Mouse (Mus musculus) heart, adult 2 months (tissue): ENCODE measurements around the gene Zfp61. TPM values are rescaled to one million over a fixed set of nuclear protein-coding genes. Genes with fewer than 3 reads are reported as not detected.

Source experiments
- DNase-seq, 2 experiments: peaks; one replicate each; pipeline ENCODE4 v3.0.0; 2021
- H3K27ac ChIP-seq: fragments of 200-600 bp; 2 replicates; pipeline ENCODE4 v1.8.1; 2022
- H3K27me3 ChIP-seq: fragments of 200-500 bp; 2 replicates; pipeline ENCODE4 v1.6.1; 2012; ENCODE audit warnings: mild to moderate bottlenecking, low read length, inconsistent platforms, mixed read lengths; ENCODE audit not compliant: control insufficient read depth, insufficient read depth
- H3K36me3 ChIP-seq: fragments of 200-500 bp; 2 replicates; pipeline ENCODE4 v1.6.1; 2012; ENCODE audit warnings: low read length, inconsistent platforms; ENCODE audit not compliant: control insufficient read depth, insufficient read depth
- H3K4me1 ChIP-seq: fragments of 200-500 bp; 2 replicates; pipeline ENCODE4 v1.6.1; 2011; ENCODE audit warnings: low read length; ENCODE audit not compliant: control insufficient read depth, insufficient read depth
- H3K4me3 ChIP-seq: fragments of 200-600 bp; 2 replicates; pipeline ENCODE4 v1.8.1; 2022
- H3K79me2 ChIP-seq: fragments of 200-500 bp; replicated peaks from 2 replicates; pipeline ENCODE4 v1.6.1; 2012; ENCODE audit warnings: mild to moderate bottlenecking, inconsistent platforms, low read length, moderate library complexity, mixed read lengths; ENCODE audit not compliant: control insufficient read depth, insufficient read depth
- H3K9ac ChIP-seq: fragments of 200-500 bp; 2 replicates; pipeline ENCODE4 v1.6.1; 2012; ENCODE audit warnings: low read depth, mild to moderate bottlenecking, control low read depth, inconsistent platforms, low read length, mixed read lengths
- CTCF ChIP-seq: fragments of 200-600 bp; IDR thresholded peaks from 2 replicates; pipeline ENCODE4 v1.8.1; 2022; ENCODE audit warnings: antibody characterized with exemption, mild to moderate bottlenecking, moderate library complexity
- EP300 ChIP-seq: fragments of 200-500 bp; IDR thresholded peaks from 2 replicates; pipeline ENCODE4 v1.6.1; 2011; ENCODE audit warnings: low read depth, low read length, control low read depth; ENCODE audit not compliant: insufficient read depth
- POLR2A ChIP-seq: fragments of 200-500 bp; IDR thresholded peaks from 2 replicates; pipeline ENCODE4 v1.6.1; 2011; ENCODE audit warnings: mild to moderate bottlenecking, low read depth, low read length, control low read depth; ENCODE audit not compliant: insufficient read depth
- WGBS: fragments of 180-500 bp; shearing (Covaris S2); methylation state at CpG from one replicate; pipeline ENCODE4 v1.1.7; 2018; 5-methylcytosine and 5-hydroxymethylcytosine counted together
- intact Hi-C: fragments of 180-260 bp; cut with DNase I; formaldehyde crosslinking; loops from one replicate; pipeline ENCODE4 v1.15.1; 2025
- long read RNA-seq: library from polyadenylated mRNA; stranded (forward); transcript quantifications from one replicate; pipeline ENCODE4 v2.0.0, GENCODE M21; 2021
- polyA plus RNA-seq: library from polyadenylated mRNA; depleted of rRNA; stranded (reverse); fragments of >200 nt; gene quantifications from 2 replicates; pipeline ENCODE4 v1.2.3, GENCODE M21; 2012; rRNA removed
- total RNA-seq, 2 experiments: library from RNA; stranded (reverse); gene quantifications; 2 replicates each; pipeline ENCODE4 v1.2.3; 2021

The Zfp61 gene
- total RNA-seq (1 to 10 TPM; 2.7 to 3.3 TPM), polyA plus RNA-seq (2.7 and 5.3 TPM in 2 replicates)
- long read RNA-seq, partial matches to known transcripts: 0 of 4 reads
- long read RNA-seq, other reads (novel, unspliced or antisense): 1 of 4 reads

DNA sequence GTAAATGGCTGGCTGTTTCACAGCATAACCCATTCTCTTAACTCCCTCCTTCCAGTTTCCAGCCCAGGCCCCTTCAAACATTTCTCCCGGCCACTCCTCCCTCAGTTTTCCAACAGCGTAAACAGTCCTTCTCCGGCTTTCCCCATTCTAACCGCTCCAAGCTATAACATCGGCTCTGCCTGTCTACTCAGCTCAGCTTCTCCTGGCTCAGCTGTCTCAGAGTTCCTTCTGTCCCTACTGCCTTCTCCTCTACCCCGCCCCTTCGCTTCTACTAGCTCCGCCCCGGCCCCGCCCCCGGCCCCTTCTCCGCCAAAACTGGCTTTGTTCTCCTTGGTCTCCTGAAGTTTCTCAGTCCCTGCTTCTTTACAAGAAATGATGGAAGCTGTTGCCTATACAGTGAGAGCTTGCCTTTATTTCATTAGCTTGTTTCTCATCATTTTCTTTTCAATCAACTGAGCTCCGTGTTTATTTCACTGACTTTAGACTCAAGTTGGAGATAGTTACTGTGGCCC, at the start of gene Zfp61:
Zfp61 (minus strand) TSS at position 462 of the 512 bp plus-strand sequence.
- Histone ChIP-seq H3K9ac (no peak within 1 kb of the TSS), H3K79me2 (no peaks in the 10 kb centered on the region), H3K4me3 (peak within 1 kb of the TSS; percentile 76), H3K4me1 (no peaks in the 10 kb centered on the region; the same call in 1 of the 2 replicates), H3K36me3 (no peaks in the 10 kb centered on the region), H3K27ac (no peak within 1 kb of the TSS), H3K27me3 (no peaks in the 10 kb centered on the region)
- WGBS: 5% methylated on average over 13 of the region's 13 CpGs
- intact Hi-C loops: no loop called here
- peak; percentile 37 to 42 for DNase-seq
- peak; percentile 43; the same call in 1 of the 2 replicates for TF ChIP-seq POLR2A
- TF ChIP-seq EP300: no peak
- TF ChIP-seq CTCF: no peak

- Histone ChIP-seq H3K27ac (no peak within 1 kb of the TSS), H3K79me2 (no peaks in the 10 kb centered on the region), H3K4me3 (no peak within 1 kb of the TSS), H3K9ac (no peak within 1 kb of the TSS), H3K4me1 (no peaks in the 10 kb centered on the region), H3K27me3 (no peaks in the 10 kb centered on the region; the same call in 1 of the 2 replicates), H3K36me3 (no peaks in the 10 kb centered on the region)
- TF ChIP-seq CTCF: no peak
- no peak for TF ChIP-seq EP300
- TF ChIP-seq POLR2A: no peak
- intact Hi-C loops: no loop called here
- no peak for DNase-seq
- WGBS: 39% methylated on average over 6 of the region's 6 CpGs
Observed at GRCm38 (mm10) chr7:24348896-24349295, 47.9 kb upstream of the Zfp61 start, which contains the start of gene Lypd5. Gene Lypd5, plus strand, starts transcription at chr7:24349196.

DNA sequence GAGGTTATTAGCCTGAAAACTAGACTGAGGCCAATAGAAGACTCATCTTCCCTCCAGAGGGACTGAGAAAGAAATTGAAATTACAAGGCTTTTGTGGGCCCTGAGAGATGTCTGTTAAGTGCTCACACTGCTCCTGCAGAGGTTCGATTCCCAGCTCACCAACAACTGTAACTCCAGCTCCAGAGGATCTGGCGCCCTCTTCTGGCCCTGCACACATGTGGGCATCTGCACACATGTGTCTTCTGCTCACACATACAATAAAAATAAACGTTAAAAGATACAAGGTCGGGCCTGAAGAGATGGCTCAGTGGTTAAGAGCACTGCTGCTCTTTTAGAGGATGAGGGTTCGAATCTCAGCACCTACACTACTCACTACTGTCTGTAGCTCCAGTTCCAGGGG, 45.4 kb upstream of the Zfp61 start:
- DNase-seq: no peak
- Histone ChIP-seq H3K27me3 (no peaks in the 10 kb centered on the region), H3K36me3 (no peaks in the 10 kb centered on the region), H3K9ac (no peak overlapping the region), H3K4me1 (no peaks in the 10 kb centered on the region), H3K27ac (no peak overlapping the region), H3K4me3 (no peak overlapping the region), H3K79me2 (no peaks in the 10 kb centered on the region)
- 57% methylated on average over 5 of the region's 5 CpGs for WGBS
- TF ChIP-seq POLR2A: no peak
- peak; percentile 8; the same call in 1 of the 2 replicates for TF ChIP-seq CTCF
- TF ChIP-seq EP300: no peak
- intact Hi-C loops: no loop called here

DNA sequence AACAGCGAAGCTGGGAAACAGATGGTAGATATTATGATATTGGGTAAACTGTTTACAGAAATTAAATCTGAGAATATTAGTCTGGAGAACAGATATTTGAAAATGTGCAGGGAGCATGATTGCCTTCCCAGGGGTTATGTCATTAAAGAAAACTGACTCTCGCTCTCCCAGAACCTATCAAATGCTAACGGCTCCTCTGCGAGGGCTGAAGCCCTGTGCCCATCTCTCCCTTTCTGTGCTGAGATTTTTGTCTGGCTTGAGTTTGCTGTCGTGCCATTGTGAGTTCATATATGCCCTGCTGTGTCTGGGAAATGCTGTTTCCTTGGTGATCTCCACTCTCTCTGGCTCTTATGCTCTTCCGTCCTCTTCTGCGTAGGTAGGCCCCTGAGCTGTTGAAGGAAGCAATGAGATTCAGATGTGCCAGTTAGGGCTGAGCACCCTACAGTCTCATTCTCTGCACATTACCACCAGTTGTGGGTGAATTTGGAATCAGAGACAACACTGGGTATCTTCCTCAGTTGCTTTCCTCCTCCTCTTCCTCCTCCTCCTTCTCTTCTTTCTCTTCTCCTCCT, 42.8 kb upstream of the Zfp61 start:
- 69% methylated on average over 7 of the region's 7 CpGs for WGBS
- intact Hi-C loops: no loop called here
- H3K27me3 ChIP-seq: no peaks in the 10 kb centered on the region
- H3K36me3 ChIP-seq: no peaks in the 10 kb centered on the region
- H3K79me2 ChIP-seq: no peaks in the 10 kb centered on the region
- H3K4me1 ChIP-seq: no peaks in the 10 kb centered on the region
- no peak for DNase-seq
- H3K27ac ChIP-seq: no peak overlapping the region
- H3K4me3 ChIP-seq: no peak overlapping the region
- TF ChIP-seq POLR2A (no peak), EP300 (no peak), CTCF (no peak)
- H3K9ac ChIP-seq: no peak overlapping the region

DNA sequence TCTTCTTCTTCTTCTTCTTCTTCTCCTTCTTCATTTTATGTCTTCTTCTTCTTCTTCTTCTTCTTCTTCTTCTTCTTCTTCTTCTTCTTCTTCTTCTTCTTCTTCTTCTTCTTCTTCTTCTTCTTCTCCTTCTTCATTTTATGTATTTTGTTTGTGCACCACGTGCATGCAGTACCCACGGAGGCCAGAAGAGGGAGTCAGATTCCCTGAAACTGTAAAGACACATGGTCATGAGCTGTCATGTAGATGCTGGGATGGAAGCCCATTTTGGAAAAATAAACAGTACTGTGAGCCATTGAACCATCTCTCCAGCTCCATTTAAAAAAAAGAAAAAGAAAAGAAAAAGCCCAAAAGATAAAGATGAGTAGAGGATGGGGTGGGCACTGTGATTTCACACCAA, 37.2 kb upstream of the Zfp61 start:
- intact Hi-C loops: no loop called here
- WGBS: 44% methylated on average over 2 of the region's 2 CpGs
- TF ChIP-seq EP300 (no peak), CTCF (no peak), POLR2A (no peak)

GRCm38 (mm10) chr7:24335699-24336309, 34.8 kb upstream of the Zfp61 start:
- no peak for TF ChIP-seq EP300
- peak; percentile 80 for TF ChIP-seq CTCF
- no peak overlapping the region for H3K9ac ChIP-seq
- peaks cover 7% of the 10 kb centered on the region for H3K27me3 ChIP-seq
- WGBS: 7% methylated on average over 5 of the region's 5 CpGs
- H3K27ac ChIP-seq: no peak overlapping the region
- intact Hi-C loops: loop anchor here (2.0 kb wide), 2 partner anchors 49 to 71 kb away; no protein-coding TSS in a partner anchor
- H3K36me3 ChIP-seq: no peaks in the 10 kb centered on the region
- no peaks in the 10 kb centered on the region for H3K79me2 ChIP-seq
- H3K4me3 ChIP-seq: no peak overlapping the region
- DNase-seq: peak; percentile 39 to 62
- H3K4me1 ChIP-seq: no peaks in the 10 kb centered on the region

More for the DNA sequence above, 37.2 kb upstream of the Zfp61 start:
- H3K4me1 ChIP-seq: no peaks in the 10 kb centered on the region
- H3K36me3 ChIP-seq: no peaks in the 10 kb centered on the region
- H3K4me3 ChIP-seq: no peak overlapping the region
- H3K27me3 ChIP-seq: peaks cover 4% of the 10 kb centered on the region
- no peak overlapping the region for H3K27ac ChIP-seq
- H3K9ac ChIP-seq: no peak overlapping the region
- no peak for DNase-seq
- H3K79me2 ChIP-seq: no peaks in the 10 kb centered on the region
